Mouse (Mus musculus) cortical plate, adult 2 months (tissue): ENCODE data around the gene Orai2.

Source experiments
- CTCF ChIP-seq: fragments of 200-500 bp; IDR thresholded peaks from 2 replicates; pipeline ENCODE4 v1.5.1; 2011; ENCODE audit warnings: mild to moderate bottlenecking, control low read depth, low read length; ENCODE audit not compliant: insufficient read depth; ENCODE audit errors: extremely low read depth
- POLR2A ChIP-seq: fragments of 200-500 bp; IDR thresholded peaks from 2 replicates; pipeline ENCODE4 v1.6.1; 2011; ENCODE audit warnings: mild to moderate bottlenecking, low read length, control low read depth; ENCODE audit not compliant: insufficient read depth; ENCODE audit errors: extremely low read depth

DNA sequence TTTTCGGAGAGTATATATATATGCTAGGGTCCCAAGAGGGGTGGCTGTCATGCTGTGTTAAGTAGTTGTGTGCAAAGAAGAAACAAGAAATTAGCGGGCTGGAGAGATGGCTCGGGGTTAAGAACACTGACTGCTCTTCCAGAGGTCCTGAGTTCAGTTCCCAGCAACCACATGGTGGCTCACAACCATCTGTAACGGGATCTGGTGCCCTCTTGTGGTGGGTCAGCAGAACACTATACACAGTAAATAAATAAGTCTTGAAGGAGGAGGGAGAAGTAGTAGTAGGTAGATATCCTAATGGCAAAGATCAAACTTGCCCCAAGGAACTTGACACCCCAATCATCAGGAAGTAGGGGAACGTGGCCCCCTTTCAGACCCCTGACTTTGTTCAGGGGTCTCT is 27.8 kb downstream of the Orai2 start:
- TF ChIP-seq CTCF (peak; percentile 21; the same call in 1 of the 2 replicates), POLR2A (no peak)
